Mouse (Mus musculus): ENCODE results near the gene Ambra1. TPM values are rescaled to one million over a fixed set of nuclear protein-coding genes. Genes with fewer than 3 reads are reported as not detected.

Ambra1 gene
- polyA plus RNA-seq, 1 experiment from 2014 or later: 23.6 TPM

GRCm38 (mm10) chr2:91917096-91917495 is 187.2 kb downstream of the Ambra1 start:
- WGBS: 95% methylated on average over 7 of the region's 7 CpGs
- H3K27ac ChIP-seq (ENCODE audit: low read depth, low read length): no peak overlapping the region
- no peak overlapping the region for H3K4me3 ChIP-seq (ENCODE audit: low read depth, low read length)
- H3K4me1 ChIP-seq (ENCODE audit: control insufficient read depth, insufficient read depth, low read length): peaks cover 5% of the 10 kb centered on the region; the same call in 1 of the 2 replicates
- no peaks in the 10 kb centered on the region for H3K9me3 ChIP-seq (ENCODE audit: control insufficient read depth, low read length)
- no peak overlapping the region for H3K4me2 ChIP-seq (ENCODE audit: low read depth, low read length)
- 0 out of 2 replicates have a peak, but pooled peaks cover 4% of the 10 kb centered on the region for H3K27me3 ChIP-seq (ENCODE audit: control insufficient read depth, insufficient read depth, low read length)
- H3K9ac ChIP-seq (replicated peaks; ENCODE audit: low read depth, low read length): no peak overlapping the region
- peaks cover 36% of the 10 kb centered on the region for H3K36me3 ChIP-seq (ENCODE audit: control insufficient read depth, insufficient read depth, low read length)
- ATAC-seq (ENCODE audit: low read depth): no peak

- 78% methylated on average over 4 of the region's 4 CpGs for WGBS
These were observed 190.2 kb downstream of the Ambra1 start for GRCm38 (mm10) chr2:91920130-91920529.

GRCm38 (mm10) chr2:91921181-91921789 is 191.4 kb downstream of the Ambra1 start:
- peaks cover 10% of the 10 kb centered on the region for H3K4me1 ChIP-seq (ENCODE audit: control insufficient read depth, insufficient read depth, low read length)
- ATAC-seq (ENCODE audit: low read depth): peak; percentile 10; the same call in 1 of the 2 replicates
- peaks cover 13% of the 10 kb centered on the region; the same call in 1 of the 2 replicates for H3K36me3 ChIP-seq (ENCODE audit: control insufficient read depth, insufficient read depth, low read length)
- H3K9ac ChIP-seq (replicated peaks; ENCODE audit: low read depth, low read length): peak overlapping the region; percentile 60
- peak overlapping the region; percentile 62 for H3K4me3 ChIP-seq (ENCODE audit: low read depth, low read length)
- H3K27me3 ChIP-seq (ENCODE audit: control insufficient read depth, insufficient read depth, low read length): peaks cover 15% of the 10 kb centered on the region; the same call in 1 of the 2 replicates
- WGBS: 6% methylated on average over 31 of the region's 31 CpGs
- H3K9me3 ChIP-seq (ENCODE audit: control insufficient read depth, low read length): no peaks in the 10 kb centered on the region
- peak overlapping the region; percentile 64 for H3K4me2 ChIP-seq (ENCODE audit: low read depth, low read length)
- no peak overlapping the region for H3K27ac ChIP-seq (ENCODE audit: low read depth, low read length)

More at GRCm38 (mm10) chr2:91920130-91920529, 190.2 kb downstream of the Ambra1 start:
- Histone ChIP-seq H3K9me3 (ENCODE audit: control insufficient read depth, low read length) (no peaks in the 10 kb centered on the region), H3K4me1 (ENCODE audit: control insufficient read depth, insufficient read depth, low read length) (peaks cover 10% of the 10 kb centered on the region), H3K4me3 (ENCODE audit: low read depth, low read length) (no peak overlapping the region), H3K36me3 (ENCODE audit: control insufficient read depth, insufficient read depth, low read length) (peaks cover 13% of the 10 kb centered on the region; the same call in 1 of the 2 replicates), H3K4me2 (ENCODE audit: low read depth, low read length) (no peak overlapping the region), H3K27me3 (ENCODE audit: control insufficient read depth, insufficient read depth, low read length) (peaks cover 15% of the 10 kb centered on the region; the same call in 1 of the 2 replicates), H3K27ac (ENCODE audit: low read depth, low read length) (no peak overlapping the region), H3K9ac (replicated peaks; ENCODE audit: low read depth, low read length) (no peak overlapping the region)
- no peak for ATAC-seq (ENCODE audit: low read depth)

- peaks cover 11% of the 10 kb centered on the region; the same call in 1 of the 2 replicates for H3K36me3 ChIP-seq (ENCODE audit: control insufficient read depth, insufficient read depth, low read length)
- H3K9ac ChIP-seq (replicated peaks; ENCODE audit: low read depth, low read length): peak overlapping the region; percentile 60
- no peaks in the 10 kb centered on the region for H3K9me3 ChIP-seq (ENCODE audit: control insufficient read depth, low read length)
- peaks cover 10% of the 10 kb centered on the region for H3K4me1 ChIP-seq (ENCODE audit: control insufficient read depth, insufficient read depth, low read length)
- H3K4me2 ChIP-seq (ENCODE audit: low read depth, low read length): peak overlapping the region; percentile 64
- peak; percentile 78 for ATAC-seq (ENCODE audit: low read depth)
- peaks cover 15% of the 10 kb centered on the region; the same call in 1 of the 2 replicates for H3K27me3 ChIP-seq (ENCODE audit: control insufficient read depth, insufficient read depth, low read length)
- 1% methylated on average over 59 of the region's 64 CpGs for WGBS
- peak overlapping the region; percentile 62 for H3K4me3 ChIP-seq (ENCODE audit: low read depth, low read length)
- no peak overlapping the region for H3K27ac ChIP-seq (ENCODE audit: low read depth, low read length)
These were observed 192.0 kb downstream of the Ambra1 start for GRCm38 (mm10) chr2:91921790-91922570.

- peak overlapping the region; percentile 64 for H3K4me2 ChIP-seq (ENCODE audit: low read depth, low read length)
- H3K9me3 ChIP-seq (ENCODE audit: control insufficient read depth, low read length): no peaks in the 10 kb centered on the region
- ATAC-seq (ENCODE audit: low read depth): no peak; the same call in 1 of the 2 replicates
- peaks cover 4% of the 10 kb centered on the region; the same call in 1 of the 2 replicates for H3K36me3 ChIP-seq (ENCODE audit: control insufficient read depth, insufficient read depth, low read length)
- H3K27ac ChIP-seq (ENCODE audit: low read depth, low read length): no peak overlapping the region
- H3K27me3 ChIP-seq (ENCODE audit: control insufficient read depth, insufficient read depth, low read length): peaks cover 15% of the 10 kb centered on the region; the same call in 1 of the 2 replicates
- peak overlapping the region; percentile 62 for H3K4me3 ChIP-seq (ENCODE audit: low read depth, low read length)
- WGBS: 2% methylated on average over 37 of the region's 37 CpGs
- H3K9ac ChIP-seq (replicated peaks; ENCODE audit: low read depth, low read length): no peak overlapping the region; the same call in none of the 2 replicates
- H3K4me1 ChIP-seq (ENCODE audit: control insufficient read depth, insufficient read depth, low read length): peaks cover 10% of the 10 kb centered on the region
These were observed 192.9 kb downstream of the Ambra1 start for GRCm38 (mm10) chr2:91922586-91923414.

GRCm38 (mm10) chr2:91923415-91924337 is 193.7 kb downstream of the Ambra1 start:
- Histone ChIP-seq H3K9ac (replicated peaks; ENCODE audit: low read depth, low read length) (no peak overlapping the region; the same call in none of the 2 replicates), H3K4me3 (ENCODE audit: low read depth, low read length) (peak overlapping the region; percentile 62), H3K27me3 (ENCODE audit: control insufficient read depth, insufficient read depth, low read length) (peaks cover 15% of the 10 kb centered on the region; the same call in 1 of the 2 replicates), H3K27ac (ENCODE audit: low read depth, low read length) (no peak overlapping the region), H3K4me1 (ENCODE audit: control insufficient read depth, insufficient read depth, low read length) (peaks cover 10% of the 10 kb centered on the region), H3K9me3 (ENCODE audit: control insufficient read depth, low read length) (no peaks in the 10 kb centered on the region), H3K4me2 (ENCODE audit: low read depth, low read length) (peak overlapping the region; percentile 64), H3K36me3 (ENCODE audit: control insufficient read depth, insufficient read depth, low read length) (no peaks in the 10 kb centered on the region)
- 6% methylated on average over 54 of the region's 54 CpGs for WGBS
- ATAC-seq (ENCODE audit: low read depth): peak; percentile 19; the same call in 1 of the 2 replicates

- 65% methylated on average over 1 of the region's 1 CpGs for WGBS
- no peaks in the 10 kb centered on the region for H3K9me3 ChIP-seq (ENCODE audit: control insufficient read depth, low read length)
These were observed 194.8 kb downstream of the Ambra1 start for GRCm38 (mm10) chr2:91924726-91925125.

GRCm38 (mm10) chr2:91925442-91925841 is 195.5 kb downstream of the Ambra1 start:
- no peak overlapping the region for H3K9ac ChIP-seq (replicated peaks; ENCODE audit: low read depth, low read length)
- no peak for ATAC-seq (ENCODE audit: low read depth)
- H3K4me3 ChIP-seq (ENCODE audit: low read depth, low read length): no peak overlapping the region
- peaks cover 17% of the 10 kb centered on the region; the same call in 1 of the 2 replicates for H3K27me3 ChIP-seq (ENCODE audit: control insufficient read depth, insufficient read depth, low read length)
- H3K9me3 ChIP-seq (ENCODE audit: control insufficient read depth, low read length): no peaks in the 10 kb centered on the region
- no peak overlapping the region for H3K27ac ChIP-seq (ENCODE audit: low read depth, low read length)
- H3K36me3 ChIP-seq (ENCODE audit: control insufficient read depth, insufficient read depth, low read length): no peaks in the 10 kb centered on the region
- 85% methylated on average over 15 of the region's 15 CpGs for WGBS
- no peak overlapping the region for H3K4me2 ChIP-seq (ENCODE audit: low read depth, low read length)
- peaks cover 18% of the 10 kb centered on the region for H3K4me1 ChIP-seq (ENCODE audit: control insufficient read depth, insufficient read depth, low read length)

More at GRCm38 (mm10) chr2:91924726-91925125, 194.8 kb downstream of the Ambra1 start:
- Histone ChIP-seq H3K27ac (ENCODE audit: low read depth, low read length) (no peak overlapping the region), H3K4me2 (ENCODE audit: low read depth, low read length) (no peak overlapping the region), H3K36me3 (ENCODE audit: control insufficient read depth, insufficient read depth, low read length) (no peaks in the 10 kb centered on the region), H3K9ac (replicated peaks; ENCODE audit: low read depth, low read length) (no peak overlapping the region), H3K4me1 (ENCODE audit: control insufficient read depth, insufficient read depth, low read length) (peaks cover 11% of the 10 kb centered on the region), H3K27me3 (ENCODE audit: control insufficient read depth, insufficient read depth, low read length) (peaks cover 17% of the 10 kb centered on the region; the same call in 1 of the 2 replicates), H3K4me3 (ENCODE audit: low read depth, low read length) (no peak overlapping the region)
- ATAC-seq (ENCODE audit: low read depth): no peak

All from neural tube, embryonic 14.5 days (tissue).